Mouse (Mus musculus) erythroid progenitor cell, adult 5-6 weeks (primary cell): ENCODE results near the gene Slc22a1. TPM values are rescaled to one million over a fixed set of nuclear protein-coding genes. Genes with fewer than 3 reads are reported as not detected.
"Not testable (repeated sequence)": the region's sequence is repeated elsewhere in the genome, so short reads cannot be mapped to it uniquely, and the experiment has no call there.

Experiments
- ATAC-seq: replicated peaks from 2 replicates; pipeline ENCODE4 v1.8.0; 2016; ENCODE audit warnings: moderate number of reproducible peaks, mild to moderate bottlenecking, moderate TSS enrichment, inconsistent platforms; ENCODE audit not compliant: poor library complexity, low FRiP score, severe bottlenecking
- total RNA-seq, 2 experiments: library from RNA; stranded (forward) in 1 of 2; stranded (reverse) in 1 of 2; fragments of 150-400 nt in 1 of 2; fragments of 186-747, 209-891 nt in 1 of 2; gene quantifications; 2 replicates each; pipeline versions ENCODE4 v1.2.3 to v1.2.4; 2015 to 2017; ENCODE audit warnings: low replicate concordance in 2 of 2

The Slc22a1 gene
- total RNA-seq, 2 experiments from 2014 or later, result not detected

DNA sequence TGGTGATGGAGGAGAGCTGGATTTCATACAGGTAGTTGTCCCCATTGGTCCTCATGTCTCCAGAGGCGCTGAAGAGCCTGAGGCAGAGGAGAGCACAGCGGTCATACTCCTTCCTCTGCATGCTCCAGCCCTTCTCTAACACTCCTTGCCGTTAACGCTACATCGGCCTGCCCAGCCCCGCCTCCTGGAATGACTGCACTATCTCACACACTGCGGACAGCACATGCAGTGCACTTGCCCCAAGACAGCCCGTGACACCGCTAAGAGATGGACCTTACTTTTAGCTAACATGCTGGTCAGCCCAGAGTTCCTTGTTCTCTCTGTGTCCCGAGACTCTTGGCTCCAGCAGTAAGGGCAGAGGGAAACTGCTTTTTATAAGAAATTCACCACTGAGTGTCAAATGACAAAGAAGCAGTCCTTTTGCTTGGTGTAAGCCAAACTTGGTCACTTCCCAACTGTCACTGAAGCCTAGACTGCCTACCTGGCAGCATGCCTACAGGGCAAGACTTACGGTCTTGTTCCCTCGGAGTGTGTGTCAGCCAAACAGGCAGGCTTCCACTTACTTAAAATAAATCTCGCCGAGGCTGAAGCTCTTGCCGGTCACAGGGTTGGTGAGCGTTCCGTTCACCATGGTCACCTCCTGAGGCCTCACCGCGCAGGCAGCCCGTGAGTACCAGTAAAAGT lies 12.9 kb upstream of the Slc22a1 start:
- ATAC-seq, result no peak

DNA sequence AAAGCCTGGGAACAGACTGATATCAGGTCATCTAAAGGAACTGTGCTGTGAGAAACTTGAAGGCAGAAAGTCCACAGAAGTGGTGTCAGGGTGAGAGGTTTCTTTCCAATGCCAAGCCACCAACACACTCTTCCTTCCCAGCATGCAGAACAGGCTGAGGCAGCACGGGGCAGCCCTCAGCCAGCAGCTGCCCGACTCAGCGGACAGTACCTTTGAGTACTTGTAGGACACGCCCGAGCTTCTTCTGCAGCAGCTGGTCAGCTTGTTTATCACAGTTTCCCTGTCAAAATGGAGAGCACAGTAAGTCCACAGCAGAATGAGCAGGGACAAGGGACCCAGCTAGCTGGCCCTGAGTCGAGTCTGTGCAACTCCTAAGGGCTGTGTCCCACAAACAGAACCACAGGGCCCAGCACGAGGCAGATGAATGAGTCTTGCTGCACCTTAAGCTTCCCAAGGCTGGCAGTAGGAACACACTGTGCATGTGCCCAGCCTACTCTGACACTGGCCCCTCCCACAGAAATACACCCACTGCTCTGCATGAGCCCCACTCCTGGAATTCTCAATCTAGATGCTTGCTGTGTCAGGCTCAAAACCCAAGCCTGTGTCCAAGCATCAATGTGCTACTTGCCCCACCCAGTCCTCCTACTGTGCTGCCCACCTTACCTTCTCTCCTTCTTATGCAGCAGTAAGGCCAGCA lies 9.4 kb upstream of the Slc22a1 start:
- no peak for ATAC-seq

DNA sequence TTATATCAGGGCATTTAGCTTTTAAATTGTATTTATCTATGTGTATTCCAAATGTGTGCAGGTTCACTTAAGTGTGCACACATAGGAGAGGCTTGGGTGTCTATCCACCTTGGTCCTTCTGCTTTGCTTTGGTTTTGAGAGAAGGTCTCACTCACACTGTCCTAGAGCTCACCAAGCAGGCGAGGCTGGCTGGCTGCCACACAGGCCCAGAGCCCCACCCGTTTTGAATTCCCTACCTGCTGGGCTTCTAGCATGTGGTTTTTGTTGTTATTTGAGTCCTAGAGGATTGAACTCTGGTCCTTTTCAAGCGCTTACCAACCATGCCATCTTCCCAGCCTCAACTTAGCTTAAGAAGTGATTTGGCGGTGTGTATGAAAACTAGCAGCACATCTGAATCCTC lies 8.8 kb upstream of the Slc22a1 start:
- ATAC-seq, result no peak

GRCm38 (mm10) chr17:12683582-12683981 lies 8.0 kb upstream of the Slc22a1 start:
- ATAC-seq, result no peak

DNA sequence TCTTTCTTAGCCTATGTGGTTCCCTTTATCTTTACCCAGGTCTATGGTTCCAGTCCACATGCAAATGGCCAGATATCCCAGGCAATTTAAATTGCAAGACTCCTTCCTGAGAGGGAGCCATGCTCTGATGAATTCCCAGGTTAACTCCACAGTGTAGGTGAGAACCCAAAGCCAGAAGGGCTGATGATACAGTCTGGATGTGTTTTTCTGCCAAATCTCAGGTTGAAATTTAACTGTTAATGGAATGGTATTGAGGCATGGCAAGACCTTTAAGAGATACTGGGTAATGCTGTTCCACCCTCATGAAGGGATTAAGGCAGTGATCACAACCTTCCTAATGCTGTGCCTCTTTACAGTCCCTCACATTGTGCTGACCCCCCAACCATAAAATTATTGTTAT lies 2.6 kb upstream of the Slc22a1 start:
- no peak for ATAC-seq

GRCm38 (mm10) chr17:12677139-12677538 lies 1.5 kb upstream of the Slc22a1 start:
- no peak for ATAC-seq

DNA sequence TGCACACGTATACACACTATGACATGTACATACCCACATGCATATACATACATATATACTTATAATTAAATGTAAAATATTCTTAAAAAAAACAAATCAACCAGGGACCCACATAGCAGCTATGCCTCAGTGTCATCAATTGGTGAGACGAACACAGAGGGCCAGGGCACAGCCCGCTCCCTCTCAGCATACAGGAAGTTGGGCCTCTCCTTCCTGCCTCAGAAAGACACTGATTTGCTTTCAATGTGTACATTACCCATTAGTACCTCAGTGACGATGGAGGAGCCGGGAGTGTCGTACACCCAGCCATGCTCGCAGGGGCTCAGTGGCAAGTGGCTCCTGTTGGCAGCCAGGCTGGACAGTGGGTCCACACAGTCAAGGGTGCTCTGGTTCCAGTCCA lies 649 bp downstream of the Slc22a1 start:
- ATAC-seq, result not testable (repeated sequence)

DNA sequence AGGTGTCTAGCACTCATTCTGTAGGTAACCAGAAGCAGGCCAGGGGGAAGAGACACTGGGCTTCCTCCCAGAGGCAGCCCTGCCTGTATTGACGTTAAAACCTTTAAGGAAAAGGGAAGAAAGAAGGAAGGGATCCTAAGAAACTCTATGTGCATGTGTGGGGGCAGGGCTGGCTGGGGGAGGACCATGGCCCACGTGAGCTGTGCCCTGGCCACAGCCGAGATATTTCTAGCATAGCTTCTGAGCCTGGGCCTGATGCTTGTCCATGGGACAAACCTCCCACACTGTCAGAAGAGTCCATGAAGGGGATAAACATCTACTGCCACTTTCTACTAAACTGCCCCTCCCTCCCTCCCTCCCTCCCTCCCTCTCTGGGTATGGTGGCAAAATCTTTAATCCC lies 1.8 kb downstream of the Slc22a1 start:
- ATAC-seq, result no peak

DNA sequence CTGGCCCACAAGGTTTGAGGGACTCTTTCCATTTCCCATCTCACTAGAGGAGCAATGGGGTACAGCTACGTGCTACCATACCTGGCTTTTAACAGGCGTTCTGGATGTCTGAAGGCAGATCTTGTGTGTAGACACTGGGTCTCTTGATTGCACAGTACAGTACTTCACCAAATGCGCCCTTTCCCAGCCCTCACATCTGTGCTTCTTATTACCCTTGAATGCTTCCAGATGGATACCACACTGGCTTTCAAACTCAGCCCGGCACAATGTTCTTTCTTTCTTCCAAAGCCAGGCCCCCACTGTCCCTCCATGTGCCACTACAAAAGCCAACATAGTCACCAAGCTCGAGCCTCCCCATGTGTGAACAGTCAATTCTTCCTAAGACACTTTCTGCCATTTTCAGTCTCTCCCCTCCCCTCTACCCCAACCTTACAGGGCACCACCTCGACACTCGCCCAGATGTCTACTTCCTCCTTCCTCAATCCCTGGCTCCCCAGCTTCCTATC lies 3.3 kb downstream of the Slc22a1 start:
- ATAC-seq, result no peak

GRCm38 (mm10) chr17:12671029-12671605 lies 4.5 kb downstream of the Slc22a1 start:
- ATAC-seq, result no peak

DNA sequence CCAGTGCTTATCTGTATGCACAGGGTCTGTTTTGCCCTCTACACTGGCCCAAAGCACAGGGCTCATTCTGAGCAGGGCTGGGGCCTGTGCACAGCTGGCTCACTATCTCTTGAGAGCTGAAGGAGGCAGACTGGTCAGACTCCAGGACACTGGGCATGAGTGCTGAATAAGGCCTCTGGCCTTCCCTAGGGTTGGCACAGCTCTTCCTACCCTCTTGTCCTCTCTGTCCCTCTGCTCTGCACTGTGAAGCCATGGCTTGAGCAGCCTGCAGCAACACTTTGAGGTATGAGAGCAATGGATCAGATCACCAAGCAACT lies 6.3 kb downstream of the Slc22a1 start:
- no peak for ATAC-seq

DNA sequence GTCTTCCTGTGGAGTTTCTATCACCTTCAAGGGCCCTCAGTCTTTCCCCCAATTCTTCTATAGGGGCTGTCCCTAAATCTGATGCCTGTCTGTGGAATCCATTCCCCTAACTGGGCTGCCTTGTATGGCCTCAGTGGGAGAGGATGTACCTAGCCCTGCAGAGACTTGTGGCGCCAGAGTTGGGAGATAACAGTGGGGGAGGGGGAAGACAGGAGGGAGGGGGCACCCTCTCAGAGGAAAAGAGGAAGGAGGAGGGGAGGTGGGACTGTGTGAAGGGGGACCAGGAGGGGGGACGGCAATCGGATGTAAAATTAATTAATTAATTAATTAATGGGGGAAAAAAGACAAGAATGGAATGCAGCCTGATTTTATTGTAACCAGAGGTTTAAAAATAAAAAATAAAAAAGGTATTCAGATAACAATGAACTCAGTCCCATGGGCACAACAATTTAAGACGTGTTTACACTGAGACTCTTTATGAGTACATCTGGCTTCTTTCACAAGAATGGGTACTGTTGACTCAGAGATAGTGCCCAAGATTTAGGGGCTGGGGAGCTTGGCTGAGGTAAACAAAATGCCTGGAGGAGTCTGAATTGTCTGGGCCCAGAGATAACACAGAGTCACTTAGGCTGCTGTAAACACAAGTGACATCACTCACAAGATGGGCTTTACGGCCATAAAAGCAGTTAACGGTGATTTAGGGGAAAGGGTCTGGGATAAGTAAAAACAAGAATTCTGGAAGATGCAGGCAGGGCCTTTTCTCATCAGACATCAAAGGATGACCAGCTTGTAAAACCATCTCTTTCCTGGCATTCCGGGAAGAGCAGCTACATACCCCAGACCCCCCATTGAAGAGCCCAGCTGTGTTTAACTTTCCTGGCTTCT lies 6.9 kb downstream of the Slc22a1 start:
- ATAC-seq, result no peak

- no peak for ATAC-seq
Measured at GRCm38 (mm10) chr17:12664156-12664555, 11.5 kb downstream of the Slc22a1 start.

DNA sequence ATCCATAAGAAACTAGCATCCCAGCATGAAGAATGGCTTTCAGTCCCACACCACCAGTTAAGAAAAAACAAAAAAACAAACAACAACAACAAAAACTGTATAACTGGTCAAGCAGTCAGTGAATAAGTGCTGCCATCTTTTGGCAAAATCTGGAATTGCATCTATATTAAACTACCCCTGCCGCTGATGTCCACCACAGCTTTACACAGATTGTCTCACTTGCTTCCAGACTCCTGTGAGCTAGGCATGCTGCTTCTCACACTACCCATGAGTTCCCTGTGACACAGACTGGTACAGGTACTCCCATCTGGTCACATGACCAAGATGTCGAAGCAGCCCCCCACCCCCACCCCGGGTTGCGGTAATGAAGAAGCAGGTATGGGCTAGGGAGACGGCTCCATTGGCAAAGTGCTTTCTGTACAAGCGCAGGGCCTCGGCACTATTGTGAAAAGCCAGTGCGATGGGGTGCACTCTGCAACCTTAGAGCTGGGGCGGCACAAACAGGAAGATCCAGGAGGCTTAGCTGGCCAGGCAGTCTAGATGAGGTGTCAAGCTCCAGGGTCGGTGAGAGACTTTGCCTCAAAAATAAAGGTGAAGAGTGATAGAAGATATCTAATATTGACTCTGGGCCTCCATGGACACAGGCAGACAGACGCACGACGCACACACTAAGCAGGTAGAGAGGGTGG lies 14.9 kb downstream of the Slc22a1 start:
- no peak; the same call in 1 of the 2 replicates for ATAC-seq

GRCm38 (mm10) chr17:12659233-12659632 lies 16.4 kb downstream of the Slc22a1 start:
- ATAC-seq, result no peak

GRCm38 (mm10) chr17:12658784-12659183 lies 16.8 kb downstream of the Slc22a1 start:
- no peak for ATAC-seq

- no peak for ATAC-seq
Measured at GRCm38 (mm10) chr17:12655826-12656225, 19.8 kb downstream of the Slc22a1 start.

- no peak for ATAC-seq
Measured at GRCm38 (mm10) chr17:12654061-12654460, 21.6 kb downstream of the Slc22a1 start.

GRCm38 (mm10) chr17:12652604-12653003 lies 23.0 kb downstream of the Slc22a1 start:
- no peak for ATAC-seq

- ATAC-seq, result no peak
Measured at GRCm38 (mm10) chr17:12645461-12645860, 30.2 kb downstream of the Slc22a1 start.
